Mouse (Mus musculus): ENCODE data around the gene Ormdl1.

- TF ChIP-seq CTCF (IDR thresholded peaks at IDR 0.05; ENCODE audit: low read depth) (no peak), EP300 (IDR thresholded peaks at IDR 0.05; ENCODE audit: low read depth) (no peak)
Observed at GRCm38 (mm10) chr1:53296581-53297383, at the start of gene Ormdl1, which contains the start of the genes Pms1 and Gm28778.

Measured in heart, postnatal 0 days (tissue).